Mouse (Mus musculus) heart, postnatal 0 days (tissue): ENCODE results near the gene Tecpr2.

Experiments used
- CTCF ChIP-seq: IDR thresholded peaks from 2 replicates; pipeline ENCODE4 v1.5.1; 2016; ENCODE audit warnings: antibody characterized with exemption, control low read depth, low read depth
- EP300 ChIP-seq: IDR thresholded peaks from 2 replicates; pipeline ENCODE4 v1.6.1; 2016; ENCODE audit warnings: antibody characterized with exemption, low read depth

GRCm38 (mm10) chr12:110954351-110954991 is 65.4 kb downstream of the Tecpr2 start:
- TF ChIP-seq CTCF (no peak), EP300 (no peak)
